Mouse (Mus musculus): ENCODE measurements at regions not wholly inside any gene's neighbourhood (a gene's known extent, or its start where the extent isn't known, plus 50 kb on each side); places are given as distances from the start of the nearest gene placed in this dataset.

- no peaks in the 10 kb centered on the region for H3K9me3 ChIP-seq (replicated peaks; ENCODE audit: control insufficient read depth, low read length)
- H3K27ac ChIP-seq (ENCODE audit: low read length), result peak overlapping the region; percentile 60; the same call in 1 of the 2 replicates
- 73% methylated on average over 9 of the region's 9 CpGs for WGBS
- no peaks in the 10 kb centered on the region for H3K27me3 ChIP-seq (ENCODE audit: control insufficient read depth, insufficient read depth, low read length)
- H3K36me3 ChIP-seq (ENCODE audit: control insufficient read depth, insufficient read depth, low read length), result no peaks in the 10 kb centered on the region
- no peak overlapping the region for H3K4me2 ChIP-seq (ENCODE audit: low read depth, low read length)
- H3K9ac ChIP-seq (ENCODE audit: low read length), result 0 out of 2 replicates have a peak overlapping the region, but pooled peaks have one; percentile 0
- no peak overlapping the region for H3K4me3 ChIP-seq (replicated peaks; ENCODE audit: low read length)
- no peak for ATAC-seq (ENCODE audit: insufficient read depth, low FRiP score)
- H3K4me1 ChIP-seq (ENCODE audit: control insufficient read depth, insufficient read depth, low read length), result peaks cover 35% of the 10 kb centered on the region
Measured at GRCm38 (mm10) chr17:47296709-47297450, 71.8 kb upstream of the Mrps10 start.

GRCm38 (mm10) chr17:47295315-47296011 is 73.2 kb upstream of the Mrps10 start:
- Histone ChIP-seq H3K9ac (ENCODE audit: low read length) (peak overlapping the region; percentile 28; the same call in 1 of the 2 replicates), H3K4me3 (replicated peaks; ENCODE audit: low read length) (no peak overlapping the region), H3K4me2 (ENCODE audit: low read depth, low read length) (peak overlapping the region; percentile 23; the same call in 1 of the 2 replicates), H3K9me3 (replicated peaks; ENCODE audit: control insufficient read depth, low read length) (no peaks in the 10 kb centered on the region), H3K27me3 (ENCODE audit: control insufficient read depth, insufficient read depth, low read length) (no peaks in the 10 kb centered on the region), H3K4me1 (ENCODE audit: control insufficient read depth, insufficient read depth, low read length) (peaks cover 35% of the 10 kb centered on the region), H3K27ac (ENCODE audit: low read length) (peak overlapping the region; percentile 87), H3K36me3 (ENCODE audit: control insufficient read depth, insufficient read depth, low read length) (no peaks in the 10 kb centered on the region)
- no peak for ATAC-seq (ENCODE audit: insufficient read depth, low FRiP score)
- 28% methylated on average over 17 of the region's 17 CpGs for WGBS

GRCm38 (mm10) chr17:47294091-47294534 is 74.6 kb upstream of the Mrps10 start:
- ATAC-seq (ENCODE audit: insufficient read depth, low FRiP score), result peak; percentile 90
- H3K9me3 ChIP-seq (replicated peaks; ENCODE audit: control insufficient read depth, low read length), result no peaks in the 10 kb centered on the region
- no peak overlapping the region for H3K4me3 ChIP-seq (replicated peaks; ENCODE audit: low read length)
- H3K4me1 ChIP-seq (ENCODE audit: control insufficient read depth, insufficient read depth, low read length), result peaks cover 35% of the 10 kb centered on the region
- 21% methylated on average over 5 of the region's 5 CpGs for WGBS
- peak overlapping the region; percentile 87 for H3K27ac ChIP-seq (ENCODE audit: low read length)
- no peak overlapping the region for H3K9ac ChIP-seq (ENCODE audit: low read length)
- H3K4me2 ChIP-seq (ENCODE audit: low read depth, low read length), result no peak overlapping the region
- H3K27me3 ChIP-seq (ENCODE audit: control insufficient read depth, insufficient read depth, low read length), result no peaks in the 10 kb centered on the region
- H3K36me3 ChIP-seq (ENCODE audit: control insufficient read depth, insufficient read depth, low read length), result no peaks in the 10 kb centered on the region

- H3K27me3 ChIP-seq (ENCODE audit: control insufficient read depth, insufficient read depth, low read length), result no peaks in the 10 kb centered on the region
- peaks cover 35% of the 10 kb centered on the region for H3K4me1 ChIP-seq (ENCODE audit: control insufficient read depth, insufficient read depth, low read length)
- H3K36me3 ChIP-seq (ENCODE audit: control insufficient read depth, insufficient read depth, low read length), result no peaks in the 10 kb centered on the region
- WGBS, result 88% methylated on average over 8 of the region's 8 CpGs
- no peak overlapping the region for H3K9ac ChIP-seq (ENCODE audit: low read length)
- no peaks in the 10 kb centered on the region for H3K9me3 ChIP-seq (replicated peaks; ENCODE audit: control insufficient read depth, low read length)
- H3K4me2 ChIP-seq (ENCODE audit: low read depth, low read length), result no peak overlapping the region
- no peak overlapping the region for H3K4me3 ChIP-seq (replicated peaks; ENCODE audit: low read length)
- no peak for ATAC-seq (ENCODE audit: insufficient read depth, low FRiP score)
- H3K27ac ChIP-seq (ENCODE audit: low read length), result peak overlapping the region; percentile 58; the same call in 1 of the 2 replicates
Measured at GRCm38 (mm10) chr17:47293178-47293577, 75.5 kb upstream of the Mrps10 start.

- H3K4me3 ChIP-seq (replicated peaks; ENCODE audit: low read length), result no peak overlapping the region
- 91% methylated on average over 1 of the region's 1 CpGs for WGBS
- ATAC-seq (ENCODE audit: insufficient read depth, low FRiP score), result no peak
Measured at GRCm38 (mm10) chr17:47291558-47291957, 77.1 kb upstream of the Mrps10 start.

GRCm38 (mm10) chr17:47285616-47286015 is 83.1 kb upstream of the Mrps10 start:
- Histone ChIP-seq H3K9me3 (replicated peaks; ENCODE audit: control insufficient read depth, low read length) (no peaks in the 10 kb centered on the region), H3K4me2 (ENCODE audit: low read depth, low read length) (no peak overlapping the region), H3K4me3 (replicated peaks; ENCODE audit: low read length) (no peak overlapping the region), H3K36me3 (ENCODE audit: control insufficient read depth, insufficient read depth, low read length) (peaks cover 9% of the 10 kb centered on the region), H3K9ac (ENCODE audit: low read length) (no peak overlapping the region), H3K4me1 (ENCODE audit: control insufficient read depth, insufficient read depth, low read length) (peaks cover 7% of the 10 kb centered on the region), H3K27ac (ENCODE audit: low read length) (no peak overlapping the region), H3K27me3 (ENCODE audit: control insufficient read depth, insufficient read depth, low read length) (no peaks in the 10 kb centered on the region)
- WGBS, result 91% methylated on average over 10 of the region's 10 CpGs
- ATAC-seq (ENCODE audit: insufficient read depth, low FRiP score), result no peak

More at GRCm38 (mm10) chr17:47291558-47291957, 77.1 kb upstream of the Mrps10 start:
- Histone ChIP-seq H3K36me3 (ENCODE audit: control insufficient read depth, insufficient read depth, low read length) (peaks cover 9% of the 10 kb centered on the region), H3K9ac (ENCODE audit: low read length) (no peak overlapping the region), H3K4me2 (ENCODE audit: low read depth, low read length) (no peak overlapping the region), H3K9me3 (replicated peaks; ENCODE audit: control insufficient read depth, low read length) (no peaks in the 10 kb centered on the region), H3K4me1 (ENCODE audit: control insufficient read depth, insufficient read depth, low read length) (peaks cover 30% of the 10 kb centered on the region), H3K27me3 (ENCODE audit: control insufficient read depth, insufficient read depth, low read length) (no peaks in the 10 kb centered on the region), H3K27ac (ENCODE audit: low read length) (no peak overlapping the region)

- peaks cover 7% of the 10 kb centered on the region for H3K4me1 ChIP-seq (ENCODE audit: control insufficient read depth, insufficient read depth, low read length)
Measured at GRCm38 (mm10) chr17:47284236-47284635, 84.5 kb upstream of the Mrps10 start.

GRCm38 (mm10) chr17:47283158-47283557 is 85.5 kb upstream of the Mrps10 start:
- no peak overlapping the region for H3K27ac ChIP-seq (ENCODE audit: low read length)
- no peak overlapping the region for H3K4me2 ChIP-seq (ENCODE audit: low read depth, low read length)
- no peaks in the 10 kb centered on the region for H3K9me3 ChIP-seq (replicated peaks; ENCODE audit: control insufficient read depth, low read length)
- no peak for ATAC-seq (ENCODE audit: insufficient read depth, low FRiP score)
- 84% methylated on average over 4 of the region's 4 CpGs for WGBS
- no peak overlapping the region for H3K9ac ChIP-seq (ENCODE audit: low read length)
- peaks cover 9% of the 10 kb centered on the region for H3K36me3 ChIP-seq (ENCODE audit: control insufficient read depth, insufficient read depth, low read length)
- H3K4me1 ChIP-seq (ENCODE audit: control insufficient read depth, insufficient read depth, low read length), result peaks cover 7% of the 10 kb centered on the region
- H3K27me3 ChIP-seq (ENCODE audit: control insufficient read depth, insufficient read depth, low read length), result no peaks in the 10 kb centered on the region
- H3K4me3 ChIP-seq (replicated peaks; ENCODE audit: low read length), result no peak overlapping the region

More at GRCm38 (mm10) chr17:47284236-47284635, 84.5 kb upstream of the Mrps10 start:
- Histone ChIP-seq H3K4me2 (ENCODE audit: low read depth, low read length) (no peak overlapping the region), H3K9me3 (replicated peaks; ENCODE audit: control insufficient read depth, low read length) (no peaks in the 10 kb centered on the region), H3K9ac (ENCODE audit: low read length) (no peak overlapping the region), H3K27ac (ENCODE audit: low read length) (0 out of 2 replicates have a peak overlapping the region, but pooled peaks have one; percentile 20), H3K27me3 (ENCODE audit: control insufficient read depth, insufficient read depth, low read length) (no peaks in the 10 kb centered on the region), H3K4me3 (replicated peaks; ENCODE audit: low read length) (no peak overlapping the region), H3K36me3 (ENCODE audit: control insufficient read depth, insufficient read depth, low read length) (peaks cover 9% of the 10 kb centered on the region)
- WGBS, result 51% methylated on average over 11 of the region's 11 CpGs
- no peak for ATAC-seq (ENCODE audit: insufficient read depth, low FRiP score)

GRCm38 (mm10) chr17:47282476-47282875 is 86.2 kb upstream of the Mrps10 start:
- H3K4me1 ChIP-seq (ENCODE audit: control insufficient read depth, insufficient read depth, low read length), result peaks cover 7% of the 10 kb centered on the region

More at GRCm38 (mm10) chr17:47282476-47282875, 86.2 kb upstream of the Mrps10 start:
- WGBS, result 61% methylated on average over 3 of the region's 3 CpGs
- H3K4me2 ChIP-seq (ENCODE audit: low read depth, low read length), result no peak overlapping the region
- H3K9ac ChIP-seq (ENCODE audit: low read length), result no peak overlapping the region
- H3K27me3 ChIP-seq (ENCODE audit: control insufficient read depth, insufficient read depth, low read length), result no peaks in the 10 kb centered on the region
- no peak overlapping the region for H3K27ac ChIP-seq (ENCODE audit: low read length)
- no peak overlapping the region for H3K4me3 ChIP-seq (replicated peaks; ENCODE audit: low read length)
- no peak for ATAC-seq (ENCODE audit: insufficient read depth, low FRiP score)
- H3K36me3 ChIP-seq (ENCODE audit: control insufficient read depth, insufficient read depth, low read length), result peaks cover 7% of the 10 kb centered on the region
- H3K9me3 ChIP-seq (replicated peaks; ENCODE audit: control insufficient read depth, low read length), result no peaks in the 10 kb centered on the region

Data from stomach, embryonic 16.5 days (tissue).